Mouse (Mus musculus) liver, embryonic 15.5 days (tissue): Measurements from ENCODE around the gene Slc16a6. TPM values are rescaled to one million over a fixed set of nuclear protein-coding genes. Genes with fewer than 3 reads are reported as not detected.

Experiments used
- ATAC-seq: fragments of 200-750 bp; cut with Nextera tagmentation; 2 replicates; pipeline ENCODE4 v1.8.0; 2017; ENCODE audit warnings: moderate number of reproducible peaks, mild to moderate bottlenecking, moderate library complexity; ENCODE audit not compliant: insufficient read depth
- H3K27ac ChIP-seq: fragments of 300-500 bp; sonication (generic); replicated peaks from 2 replicates; pipeline ENCODE4 v1.5.1; 2015; ENCODE audit warnings: mild to moderate bottlenecking, inconsistent platforms
- H3K27me3 ChIP-seq: fragments of 300-500 bp; sonication (generic); 2 replicates; pipeline ENCODE4 v1.6.1; 2015; ENCODE audit warnings: mild to moderate bottlenecking, inconsistent platforms
- H3K36me3 ChIP-seq: fragments of 300-500 bp; sonication (generic); replicated peaks from 2 replicates; pipeline ENCODE4 v1.6.1; 2015; ENCODE audit warnings: moderate library complexity, mild to moderate bottlenecking, inconsistent platforms
- H3K4me1 ChIP-seq: fragments of 300-500 bp; sonication (generic); replicated peaks from 2 replicates; pipeline ENCODE4 v1.6.1; 2015; ENCODE audit warnings: inconsistent platforms
- H3K4me2 ChIP-seq: fragments of 300-500 bp; sonication (generic); 2 replicates; pipeline ENCODE4 v1.6.1; 2015; ENCODE audit warnings: moderate library complexity, mild to moderate bottlenecking, inconsistent platforms
- H3K4me3 ChIP-seq: fragments of 300-500 bp; sonication (generic); replicated peaks from 2 replicates; pipeline ENCODE4 v1.5.1; 2015; ENCODE audit warnings: mild to moderate bottlenecking, inconsistent platforms
- H3K9ac ChIP-seq: fragments of 300-500 bp; sonication (generic); 2 replicates; pipeline ENCODE4 v1.6.1; 2015; ENCODE audit warnings: moderate library complexity, mild to moderate bottlenecking, inconsistent platforms
- H3K9me3 ChIP-seq: fragments of 300-500 bp; sonication (generic); replicated peaks from 2 replicates; pipeline ENCODE4 v1.6.1; 2016; ENCODE audit warnings: inconsistent platforms
- WGBS: fragments of 180-500 bp; shearing (Covaris S2); methylation state at CpG from one replicate; pipeline ENCODE4 v1.1.7; 2015; ENCODE audit warnings: mixed read lengths; ENCODE audit not compliant: insufficient replicate concordance; 5-methylcytosine and 5-hydroxymethylcytosine counted together
- polyA plus RNA-seq: library from polyadenylated mRNA; unstranded; fragments of >200 nt; fragmentation: Nextera tagmentation; extraction: Ambion mirVana; gene quantifications from 2 replicates; pipeline ENCODE4 v1.2.1, GENCODE M21; 2015

Gene Slc16a6
- polyA plus RNA-seq, 1 experiment from 2014 or later, result 39.1 TPM

GRCm38 (mm10) chr11:109485398-109486045 is 12.1 kb upstream of the Slc16a6 start:
- H3K9ac ChIP-seq, result no peak overlapping the region
- peaks cover 14% of the 10 kb centered on the region for H3K4me1 ChIP-seq
- no peaks in the 10 kb centered on the region for H3K36me3 ChIP-seq
- peak; percentile 26; the same call in 1 of the 2 replicates for ATAC-seq
- H3K27ac ChIP-seq, result no peak overlapping the region
- H3K4me2 ChIP-seq, result no peak overlapping the region
- H3K27me3 ChIP-seq, result no peaks in the 10 kb centered on the region
- no peak overlapping the region for H3K4me3 ChIP-seq
- 77% methylated on average over 15 of the region's 15 CpGs for WGBS
- no peaks in the 10 kb centered on the region for H3K9me3 ChIP-seq

- H3K4me1 ChIP-seq, result peaks cover 59% of the 10 kb centered on the region
- no peak overlapping the region for H3K27ac ChIP-seq
- H3K9me3 ChIP-seq, result no peaks in the 10 kb centered on the region
- no peak overlapping the region for H3K9ac ChIP-seq
- H3K27me3 ChIP-seq, result no peaks in the 10 kb centered on the region
- no peak overlapping the region for H3K4me2 ChIP-seq
- 47% methylated on average over 8 of the region's 8 CpGs for WGBS
- no peak overlapping the region for H3K4me3 ChIP-seq
- no peak for ATAC-seq
- H3K36me3 ChIP-seq, result no peaks in the 10 kb centered on the region
Measured at GRCm38 (mm10) chr11:109480440-109480839, 7.0 kb upstream of the Slc16a6 start.

GRCm38 (mm10) chr11:109479575-109480285 is 6.3 kb upstream of the Slc16a6 start:
- Histone ChIP-seq H3K4me3 (no peak overlapping the region), H3K9me3 (no peaks in the 10 kb centered on the region), H3K27me3 (no peaks in the 10 kb centered on the region), H3K36me3 (no peaks in the 10 kb centered on the region), H3K4me1 (peaks cover 58% of the 10 kb centered on the region), H3K27ac (no peak overlapping the region), H3K9ac (no peak overlapping the region), H3K4me2 (no peak overlapping the region)
- ATAC-seq, result no peak
- 47% methylated on average over 16 of the region's 16 CpGs for WGBS

GRCm38 (mm10) chr11:109477606-109478380 is 4.4 kb upstream of the Slc16a6 start:
- ATAC-seq, result no peak
- H3K4me2 ChIP-seq, result no peak overlapping the region
- H3K4me1 ChIP-seq, result peaks cover 64% of the 10 kb centered on the region
- no peaks in the 10 kb centered on the region for H3K36me3 ChIP-seq
- no peak overlapping the region for H3K9ac ChIP-seq
- H3K27ac ChIP-seq, result peak overlapping the region; percentile 71
- H3K9me3 ChIP-seq, result no peaks in the 10 kb centered on the region
- WGBS, result 65% methylated on average over 16 of the region's 16 CpGs
- H3K4me3 ChIP-seq, result no peak overlapping the region
- no peaks in the 10 kb centered on the region for H3K27me3 ChIP-seq

GRCm38 (mm10) chr11:109476653-109477052 is 3.3 kb upstream of the Slc16a6 start:
- peak overlapping the region; percentile 66 for H3K27ac ChIP-seq
- H3K36me3 ChIP-seq, result no peaks in the 10 kb centered on the region
- no peak overlapping the region for H3K4me3 ChIP-seq
- ATAC-seq, result no peak
- H3K27me3 ChIP-seq, result no peaks in the 10 kb centered on the region
- 23% methylated on average over 6 of the region's 6 CpGs for WGBS
- H3K4me2 ChIP-seq, result no peak overlapping the region
- no peak overlapping the region for H3K9ac ChIP-seq
- H3K9me3 ChIP-seq, result no peaks in the 10 kb centered on the region
- peaks cover 65% of the 10 kb centered on the region for H3K4me1 ChIP-seq

- Histone ChIP-seq H3K4me3 (no peak overlapping the region), H3K4me2 (no peak overlapping the region), H3K36me3 (no peaks in the 10 kb centered on the region), H3K9ac (no peak overlapping the region), H3K4me1 (peaks cover 67% of the 10 kb centered on the region), H3K27ac (peak overlapping the region; percentile 66; the same call in 1 of the 2 replicates), H3K27me3 (no peaks in the 10 kb centered on the region), H3K9me3 (no peaks in the 10 kb centered on the region)
- 54% methylated on average over 2 of the region's 2 CpGs for WGBS
- no peak for ATAC-seq
Measured at GRCm38 (mm10) chr11:109476241-109476640, 2.8 kb upstream of the Slc16a6 start.

GRCm38 (mm10) chr11:109475717-109476116 is 2.3 kb upstream of the Slc16a6 start:
- Histone ChIP-seq H3K4me2 (no peak overlapping the region), H3K36me3 (no peaks in the 10 kb centered on the region), H3K4me1 (peaks cover 72% of the 10 kb centered on the region), H3K9me3 (no peaks in the 10 kb centered on the region), H3K9ac (no peak overlapping the region), H3K27ac (no peak overlapping the region), H3K27me3 (no peaks in the 10 kb centered on the region), H3K4me3 (no peak overlapping the region)
- WGBS, result 82% methylated on average over 4 of the region's 4 CpGs
- no peak for ATAC-seq

GRCm38 (mm10) chr11:109474836-109475235 is 1.4 kb upstream of the Slc16a6 start:
- H3K9ac ChIP-seq, result no peak overlapping the region
- peak overlapping the region; percentile 89; the same call in 1 of the 2 replicates for H3K4me3 ChIP-seq
- H3K36me3 ChIP-seq, result no peaks in the 10 kb centered on the region
- H3K9me3 ChIP-seq, result no peaks in the 10 kb centered on the region
- WGBS, result 76% methylated on average over 13 of the region's 13 CpGs
- H3K4me1 ChIP-seq, result peaks cover 74% of the 10 kb centered on the region
- peak overlapping the region; percentile 97 for H3K4me2 ChIP-seq
- peak overlapping the region; percentile 98; the same call in 1 of the 2 replicates for H3K27ac ChIP-seq
- ATAC-seq, result no peak
- no peaks in the 10 kb centered on the region for H3K27me3 ChIP-seq

- no peaks in the 10 kb centered on the region for H3K27me3 ChIP-seq
- no peak for ATAC-seq
- no peaks in the 10 kb centered on the region for H3K9me3 ChIP-seq
- WGBS, result 4% methylated on average over 14 of the region's 14 CpGs
- H3K27ac ChIP-seq, result peak overlapping the region; percentile 98
- peaks cover 75% of the 10 kb centered on the region for H3K4me1 ChIP-seq
- peak overlapping the region; percentile 89 for H3K4me3 ChIP-seq
- H3K9ac ChIP-seq, result peak overlapping the region; percentile 97
- H3K36me3 ChIP-seq, result peaks cover 5% of the 10 kb centered on the region
- H3K4me2 ChIP-seq, result peak overlapping the region; percentile 97
Measured at GRCm38 (mm10) chr11:109474086-109474742, 816 bp upstream of the Slc16a6 start.

GRCm38 (mm10) chr11:109472821-109473170 is 602 bp downstream of the Slc16a6 start:
- peak overlapping the region; percentile 89 for H3K4me3 ChIP-seq
- peaks cover 76% of the 10 kb centered on the region for H3K4me1 ChIP-seq
- peak overlapping the region; percentile 97 for H3K9ac ChIP-seq
- no peaks in the 10 kb centered on the region for H3K9me3 ChIP-seq
- no peaks in the 10 kb centered on the region for H3K27me3 ChIP-seq
- peaks cover 20% of the 10 kb centered on the region for H3K36me3 ChIP-seq
- peak overlapping the region; percentile 98 for H3K27ac ChIP-seq
- peak overlapping the region; percentile 97 for H3K4me2 ChIP-seq
- under 1% methylated on average over 13 of the region's 13 CpGs for WGBS
- no peak for ATAC-seq
